Mouse (Mus musculus) liver, postnatal 0 days (tissue): ENCODE data around the gene Ctdsp1.

Source experiments
- CTCF ChIP-seq: sonication (generic); IDR thresholded peaks from 2 replicates; pipeline ENCODE4 v1.5.1; 2016; ENCODE audit warnings: antibody characterized with exemption, low read depth
- EP300 ChIP-seq: IDR thresholded peaks from 2 replicates; pipeline ENCODE4 v1.6.1; 2016; ENCODE audit warnings: antibody characterized with exemption, low read depth, mild to moderate bottlenecking

- TF ChIP-seq CTCF (no peak), EP300 (no peak)
Measured at GRCm38 (mm10) chr1:74373372-74373771, 17.9 kb upstream of the Ctdsp1 start.
